ENCODE assay signal across 29 mouse cellular contexts in genomic region chr5:147114738-147115137, GRCm38 (mm10). TPM values are rescaled to one million over a fixed set of nuclear protein-coding genes. Genes with fewer than 3 reads are reported as not detected.
DNase-seq lines count a peak whose midpoint lies in the region; ATAC-seq and TF ChIP-seq lines count a peak whose summit lies in the region.
"Had no signal": no experiment of that assay in that cellular context is flagged by ENCODE, and none has a peak within 500 bp of the region (broad histone marks: within the 10 kb centered on the region; RNA-seq: fewer than 3 reads in every experiment).

No protein-coding gene starts in this region.

- no peak for TF ChIP-seq EP300 in ES-Bruce4 (IDR thresholded peaks at IDR 0.05; ENCODE audit: insufficient read depth, low read depth, low read length)

- no peak overlapping the region for H3K27ac ChIP-seq in left cerebral cortex, adult 2 months
- H3K27ac ChIP-seq in ES-Bruce4 (ENCODE audit: insufficient read depth, low read length) = no peak overlapping the region
- H3K27ac ChIP-seq: embryonic facial prominence, embryonic 13.5 days; forebrain, embryonic 12.5 days; gastrocnemius, adult 2 months; heart, embryonic 15.5 days; hindbrain, embryonic 14.5 days; limb, embryonic 10.5 days; liver, embryonic 15.5 days; lung, embryonic 15.5 days; midbrain, embryonic 15.5 days; neural tube, embryonic 13.5 days had no signal

- H3K9ac ChIP-seq in ES-Bruce4 (ENCODE audit: low read depth, poor library complexity, severe bottlenecking) = no peak overlapping the region
- H3K9ac ChIP-seq: embryonic facial prominence, embryonic 13.5 days; forebrain, embryonic 12.5 days; heart, embryonic 15.5 days; hindbrain, embryonic 14.5 days; liver, embryonic 15.5 days; lung, embryonic 15.5 days; midbrain, embryonic 15.5 days; neural tube, embryonic 13.5 days had no signal

- TF ChIP-seq POLR2A in ES-Bruce4 (IDR thresholded peaks at IDR 0.05; ENCODE audit: insufficient read depth, low read length) = no peak

- no peaks in the 10 kb centered on the region for H3K36me3 ChIP-seq in ES-Bruce4 (ENCODE audit: control insufficient read depth, insufficient read depth, low read length, poor library complexity, severe bottlenecking)
- H3K36me3 ChIP-seq: midbrain, embryonic 15.5 days had no signal

- H3K4me1 ChIP-seq in ES-Bruce4 (ENCODE audit: control insufficient read depth, insufficient read depth, low read length) = no peaks in the 10 kb centered on the region
- H3K4me1 ChIP-seq: embryonic facial prominence, embryonic 13.5 days; heart, embryonic 15.5 days; limb, embryonic 10.5 days; liver, embryonic 15.5 days; lung, embryonic 15.5 days; midbrain, embryonic 15.5 days; neural tube, embryonic 13.5 days had no signal

- no peak overlapping the region for H3K4me3 ChIP-seq in left cerebral cortex, adult 2 months
- H3K4me3 ChIP-seq in ES-Bruce4 (ENCODE audit: low read depth, low read length) = no peak overlapping the region
- H3K4me3 ChIP-seq: embryonic facial prominence, embryonic 13.5 days; erythroblast, embryonic 14.5 days; forebrain, embryonic 12.5 days; gastrocnemius, adult 2 months; heart, embryonic 15.5 days; limb, embryonic 10.5 days; liver, embryonic 15.5 days; lung, embryonic 15.5 days; midbrain, embryonic 15.5 days; myocyte; neural tube, embryonic 13.5 days had no signal

- H3K9me3 ChIP-seq in ES-Bruce4 (replicated peaks; ENCODE audit: control insufficient read depth, insufficient read depth, low read length, poor library complexity, severe bottlenecking) = no peaks in the 10 kb centered on the region
- H3K9me3 ChIP-seq: heart, embryonic 15.5 days; lung, embryonic 15.5 days; midbrain, embryonic 15.5 days; neural tube, embryonic 13.5 days had no signal

- 0 out of 2 replicates have a peak, but pooled peaks have one; percentile 17 for ATAC-seq in megakaryocyte progenitor cell, adult 5-6 weeks (replicated peaks; ENCODE audit: poor library complexity)
- ATAC-seq: midbrain, embryonic 15.5 days had no signal

- peak; percentile 8 for TF ChIP-seq CTCF in left cerebral cortex, adult 2 months (IDR thresholded peaks at IDR 0.05)
- TF ChIP-seq CTCF in ES-Bruce4 (IDR thresholded peaks at IDR 0.05; ENCODE audit: low read depth, low read length) = peak; percentile 12

- peak; percentile 62 for DNase-seq in adrenal gland, postnatal 14 days
- DNase-seq in adrenal gland, postnatal 4 days (ENCODE audit: low spot score in 2 of 2) = no peak
- DNase-seq in left cerebral cortex, adult 2 months (ENCODE audit: extremely low spot score in 1 of 2, low spot score in 2 of 2) = no peak
- DNase-seq in left cerebral cortex, postnatal 36 days (ENCODE audit: low spot score in 2 of 2) = no peak
- DNase-seq in ovary, postnatal 10 days (ENCODE audit: low spot score) = no peak
- DNase-seq: adrenal gland, adult 2 months; cerebellum, adult 2 months; cerebellum, postnatal 36 days; embryo, embryonic 11 days; gastrocnemius, adult 2 months; heart, postnatal 36 days; kidney, adult 8-10 months; kidney, postnatal 36 days; liver; lung, postnatal 36 days; thymus, postnatal 14 days had no signal

- intact Hi-C loops in left cerebral cortex, adult 2 months (cut with DNase I) = no loop called here
- intact Hi-C loops in left cerebral cortex, postnatal 36 days (cut with DNase I) = no loop called here

- no peaks in the 10 kb centered on the region for H3K27me3 ChIP-seq in ES-Bruce4 (ENCODE audit: control insufficient read depth, insufficient read depth, low read length, poor library complexity, severe bottlenecking)
- H3K27me3 ChIP-seq: embryonic facial prominence, embryonic 13.5 days; forebrain, embryonic 12.5 days; heart, embryonic 15.5 days; liver, embryonic 15.5 days; lung, embryonic 15.5 days; midbrain, embryonic 15.5 days; neural tube, embryonic 13.5 days had no signal

RNA-seq across cellular contexts. Expression of gene Polr1d, which starts 37.9 kb away (rescaled TPM):
- total RNA-seq in adrenal gland, postnatal 14 days (2021) = 137 and 144 TPM in 2 replicates
- total RNA-seq in adrenal gland, postnatal 4 days (2021) = 100 to 1,000 TPM; 131 to 133 TPM
- total RNA-seq in left cerebral cortex, adult 2 months (2021) = 10 to 100 TPM; 66.8 to 67.0 TPM
- total RNA-seq in left cerebral cortex, postnatal 36 days (2021) = 10 to 100 TPM; 61.3 to 78.1 TPM
- polyA plus RNA-seq in ES-Bruce4 (2011; ENCODE audit: insufficient read depth, insufficient read length, low read depth, missing spikeins) = 149 and 155 TPM in 2 replicates
- 160 and 162 TPM in 2 replicates for total RNA-seq in megakaryocyte progenitor cell, adult 5-6 weeks (2015)
- 131 and 134 TPM in 2 replicates for total RNA-seq in megakaryocyte progenitor cell, adult 5-6 weeks (2017)

RNA-seq across cellular contexts. Expression of gene Lnx2, which starts 38.4 kb away (rescaled TPM):
- 18.5 and 18.8 TPM in 2 replicates for total RNA-seq in adrenal gland, postnatal 14 days (2021)
- 10 to 100 TPM; 19.1 to 19.8 TPM for total RNA-seq in adrenal gland, postnatal 4 days (2021)
- total RNA-seq in left cerebral cortex, adult 2 months (2021) = 1 to 10 TPM; 5.8 to 6.3 TPM
- total RNA-seq in left cerebral cortex, postnatal 36 days (2021) = 1 to 10 TPM; 5.0 to 5.8 TPM
- 9.0 and 9.9 TPM in 2 replicates for polyA plus RNA-seq in ES-Bruce4 (2011; ENCODE audit: insufficient read depth, insufficient read length, low read depth, missing spikeins)
- total RNA-seq in megakaryocyte progenitor cell, adult 5-6 weeks (2015) = 11.9 and 12.0 TPM in 2 replicates
- 5.1 and 5.2 TPM in 2 replicates for total RNA-seq in megakaryocyte progenitor cell, adult 5-6 weeks (2017)
